Mouse (Mus musculus) lung, embryonic 15.5 days (tissue): Measurements from ENCODE around the gene Shtn1. TPM values are rescaled to one million over a fixed set of nuclear protein-coding genes. Genes with fewer than 3 reads are reported as not detected.

ENCODE experiments used
- ATAC-seq: fragments of 200-750 bp; cut with Nextera tagmentation; 2 replicates; pipeline ENCODE4 v1.8.0; 2017; ENCODE audit warnings: moderate number of reproducible peaks, borderline replicate concordance; ENCODE audit not compliant: low FRiP score, low TSS enrichment; ENCODE audit errors: extremely low read depth
- H3K27ac ChIP-seq: fragments of 300-500 bp; sonication (generic); 2 replicates; pipeline ENCODE4 v1.5.1; 2015; ENCODE audit warnings: moderate library complexity, mild to moderate bottlenecking, inconsistent platforms
- H3K27me3 ChIP-seq: fragments of 300-500 bp; sonication (generic); 2 replicates; pipeline ENCODE4 v1.6.1; 2015; ENCODE audit warnings: inconsistent platforms
- H3K36me3 ChIP-seq: fragments of 300-500 bp; sonication (generic); 2 replicates; pipeline ENCODE4 v1.6.1; 2015; ENCODE audit warnings: inconsistent platforms
- H3K4me1 ChIP-seq: fragments of 300-500 bp; sonication (generic); 2 replicates; pipeline ENCODE4 v1.6.1; 2015; ENCODE audit warnings: inconsistent platforms
- H3K4me2 ChIP-seq: fragments of 300-500 bp; sonication (generic); 2 replicates; pipeline ENCODE4 v1.6.1; 2015; ENCODE audit warnings: inconsistent platforms, mild to moderate bottlenecking, moderate library complexity
- H3K4me3 ChIP-seq: fragments of 300-500 bp; sonication (generic); 2 replicates; pipeline ENCODE4 v1.5.1; 2015; ENCODE audit warnings: mild to moderate bottlenecking, inconsistent platforms
- H3K9ac ChIP-seq: fragments of 300-500 bp; sonication (generic); 2 replicates; pipeline ENCODE4 v1.6.1; 2015; ENCODE audit warnings: inconsistent platforms
- H3K9me3 ChIP-seq: fragments of 300-500 bp; sonication (generic); 2 replicates; pipeline ENCODE4 v1.6.1; 2016; ENCODE audit warnings: inconsistent platforms
- WGBS: fragments of 180-500 bp; shearing (Covaris S2); methylation state at CpG from one replicate; pipeline ENCODE4 v1.1.7; 2015; 5-methylcytosine and 5-hydroxymethylcytosine counted together
- polyA plus RNA-seq: library from polyadenylated mRNA; unstranded; fragments of >200 nt; fragmentation: Nextera tagmentation; extraction: Ambion mirVana; gene quantifications from 2 replicates; pipeline ENCODE4 v1.2.1, GENCODE M21; 2015

Shtn1 gene
- polyA plus RNA-seq, 1 experiment from 2014 or later: 5.8 TPM

DNA sequence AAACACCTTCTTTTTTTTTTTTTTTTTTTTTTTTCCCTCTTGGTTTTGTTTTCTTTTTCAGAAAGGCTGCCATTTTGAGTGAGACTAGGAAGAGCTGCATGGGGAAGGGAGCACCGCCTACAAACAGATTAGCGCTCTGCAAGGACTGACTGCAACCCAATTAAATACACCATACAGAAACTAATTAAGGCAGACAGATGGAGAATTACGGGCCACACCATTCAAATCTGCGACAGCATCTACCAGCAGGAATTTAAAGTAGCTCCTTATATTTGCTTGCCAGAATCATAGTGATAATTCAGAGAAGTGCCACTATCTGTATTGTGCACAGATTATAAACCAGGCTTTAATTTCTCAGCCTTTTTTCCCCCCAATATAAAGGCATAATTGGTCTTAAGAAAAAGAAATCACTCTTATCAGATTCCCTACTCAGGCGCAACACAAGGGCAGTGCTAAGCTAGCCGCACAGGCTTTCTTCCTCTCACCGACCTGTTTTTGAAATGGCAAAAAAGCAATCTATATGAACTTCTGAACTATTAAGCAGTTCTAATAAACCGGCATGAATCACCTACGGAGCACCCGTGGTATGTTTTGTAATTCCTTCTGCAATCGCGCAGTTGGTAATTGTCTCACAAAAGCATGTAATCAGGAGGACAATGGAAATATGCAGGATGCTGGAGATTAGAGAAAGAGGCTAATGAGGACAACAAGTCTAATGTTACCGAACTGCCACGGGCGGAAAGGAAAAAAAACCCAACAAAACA lies 69.1 kb downstream of the Shtn1 start:
- 82% methylated on average over 15 of the region's 15 CpGs for WGBS

DNA sequence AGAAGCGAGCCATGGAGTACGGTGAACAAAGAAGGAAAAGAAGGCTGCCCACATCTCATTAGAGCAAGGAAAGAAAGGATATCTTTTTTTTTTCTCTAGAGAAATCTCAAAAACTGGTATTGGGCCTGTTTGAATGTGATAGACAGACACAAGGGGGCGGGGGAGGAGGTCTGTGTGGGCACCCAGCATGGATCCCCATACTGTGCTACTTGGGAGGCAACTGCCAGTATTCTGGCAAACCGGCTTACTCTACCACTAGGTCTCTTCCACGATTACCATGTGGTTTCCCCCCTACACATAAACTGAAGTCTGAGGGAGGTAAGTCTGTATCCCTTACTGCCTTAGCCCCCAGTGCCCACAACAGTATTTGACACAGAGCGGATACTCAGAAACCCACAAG lies 73.1 kb downstream of the Shtn1 start:
- Histone ChIP-seq H3K4me3 (no peak overlapping the region), H3K4me1 (no peaks in the 10 kb centered on the region), H3K36me3 (no peaks in the 10 kb centered on the region), H3K9me3 (no peaks in the 10 kb centered on the region), H3K27ac (no peak overlapping the region), H3K27me3 (no peaks in the 10 kb centered on the region), H3K4me2 (no peak overlapping the region), H3K9ac (no peak overlapping the region)
- ATAC-seq: no peak
- 90% methylated on average over 6 of the region's 6 CpGs for WGBS

More for the DNA sequence above, 69.1 kb downstream of the Shtn1 start:
- Histone ChIP-seq H3K27ac (no peak overlapping the region), H3K9ac (no peak overlapping the region), H3K4me3 (no peak overlapping the region), H3K27me3 (no peaks in the 10 kb centered on the region), H3K9me3 (no peaks in the 10 kb centered on the region), H3K4me2 (no peak overlapping the region), H3K36me3 (no peaks in the 10 kb centered on the region), H3K4me1 (no peaks in the 10 kb centered on the region)
- ATAC-seq: no peak

DNA sequence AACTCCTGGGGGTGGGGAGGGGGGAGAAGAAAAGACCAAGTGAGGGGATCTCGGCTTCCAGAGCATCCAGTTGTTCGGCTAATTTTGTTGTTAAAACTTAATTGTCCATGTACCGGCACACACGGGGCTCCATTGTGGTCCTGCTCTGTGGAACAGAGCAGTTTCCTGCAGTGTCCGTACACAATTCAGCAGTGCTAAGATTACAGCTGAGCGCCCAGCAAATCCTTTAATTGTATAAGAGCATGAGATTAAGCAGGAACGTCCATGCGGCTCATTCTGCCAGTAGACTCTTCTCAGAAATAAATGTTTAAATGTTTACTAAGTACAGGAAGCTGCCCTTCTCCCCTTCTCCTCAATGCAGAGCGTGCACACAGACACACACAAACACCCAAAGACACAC lies 94.3 kb downstream of the Shtn1 start:
- no peak for ATAC-seq
- Histone ChIP-seq H3K4me1 (no peaks in the 10 kb centered on the region), H3K36me3 (no peaks in the 10 kb centered on the region), H3K9ac (no peak overlapping the region), H3K4me2 (no peak overlapping the region), H3K9me3 (no peaks in the 10 kb centered on the region), H3K27me3 (no peaks in the 10 kb centered on the region), H3K27ac (no peak overlapping the region), H3K4me3 (no peak overlapping the region)
- WGBS: 52% methylated on average over 9 of the region's 9 CpGs

DNA sequence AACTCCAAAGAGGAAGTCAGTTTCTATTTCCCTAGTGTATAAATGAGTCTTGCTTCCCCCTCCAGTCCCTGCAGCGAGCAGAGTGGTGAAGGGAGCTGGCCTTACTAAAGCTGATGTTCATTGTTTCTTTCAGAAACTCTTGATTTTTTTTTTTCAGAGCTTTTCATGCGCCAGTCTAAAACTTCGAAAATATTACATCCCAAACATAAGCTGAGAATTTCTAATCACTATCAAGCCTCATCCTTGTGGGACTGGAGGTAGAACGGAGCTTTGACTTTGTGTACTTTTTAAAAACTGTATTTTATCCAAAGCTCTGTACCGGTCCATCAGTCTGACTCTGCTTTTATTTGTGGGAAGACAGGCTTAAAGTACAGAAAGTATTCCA lies 95.9 kb downstream of the Shtn1 start:
- no peak overlapping the region for H3K4me3 ChIP-seq
- no peak for ATAC-seq
- H3K4me2 ChIP-seq: peak overlapping the region; percentile 16
- H3K4me1 ChIP-seq: no peaks in the 10 kb centered on the region
- no peaks in the 10 kb centered on the region for H3K36me3 ChIP-seq
- H3K27ac ChIP-seq: no peak overlapping the region
- no peaks in the 10 kb centered on the region for H3K27me3 ChIP-seq
- H3K9ac ChIP-seq: no peak overlapping the region
- H3K9me3 ChIP-seq: no peaks in the 10 kb centered on the region
- WGBS: 66% methylated on average over 5 of the region's 5 CpGs

DNA sequence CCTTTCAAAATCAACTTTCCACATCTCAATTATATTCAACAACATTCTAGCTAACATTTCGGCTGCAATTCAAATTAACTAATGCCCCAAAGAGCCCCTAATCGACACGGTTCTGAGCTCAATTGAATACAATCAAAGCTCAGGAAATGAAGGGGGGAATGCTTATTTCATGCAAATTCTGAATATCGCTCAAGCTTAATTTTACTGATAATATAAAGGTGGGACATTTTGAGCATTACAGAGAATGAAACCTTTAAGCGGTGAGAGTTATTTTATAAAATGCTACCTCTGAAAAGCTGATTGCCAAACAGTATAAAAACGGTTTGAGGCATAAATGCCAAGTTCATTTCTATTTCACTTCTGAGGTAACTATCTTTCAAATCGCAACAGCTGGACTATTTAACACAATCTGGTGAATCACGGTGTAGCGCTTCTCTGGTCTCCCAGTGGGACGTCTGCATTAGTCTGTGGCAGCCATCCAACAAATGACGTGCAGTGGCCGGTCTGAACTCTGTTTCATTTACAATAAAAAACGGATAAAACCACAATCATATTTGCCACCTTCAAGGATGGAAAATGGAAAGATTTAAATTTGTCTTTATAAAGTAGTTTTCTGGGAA lies 96.4 kb downstream of the Shtn1 start:
- Histone ChIP-seq H3K9ac (no peak overlapping the region), H3K4me3 (no peak overlapping the region), H3K4me1 (no peaks in the 10 kb centered on the region), H3K27ac (no peak overlapping the region), H3K9me3 (no peaks in the 10 kb centered on the region), H3K36me3 (no peaks in the 10 kb centered on the region), H3K4me2 (peak overlapping the region; percentile 16), H3K27me3 (no peaks in the 10 kb centered on the region)
- 46% methylated on average over 13 of the region's 13 CpGs for WGBS
- ATAC-seq: no peak

DNA sequence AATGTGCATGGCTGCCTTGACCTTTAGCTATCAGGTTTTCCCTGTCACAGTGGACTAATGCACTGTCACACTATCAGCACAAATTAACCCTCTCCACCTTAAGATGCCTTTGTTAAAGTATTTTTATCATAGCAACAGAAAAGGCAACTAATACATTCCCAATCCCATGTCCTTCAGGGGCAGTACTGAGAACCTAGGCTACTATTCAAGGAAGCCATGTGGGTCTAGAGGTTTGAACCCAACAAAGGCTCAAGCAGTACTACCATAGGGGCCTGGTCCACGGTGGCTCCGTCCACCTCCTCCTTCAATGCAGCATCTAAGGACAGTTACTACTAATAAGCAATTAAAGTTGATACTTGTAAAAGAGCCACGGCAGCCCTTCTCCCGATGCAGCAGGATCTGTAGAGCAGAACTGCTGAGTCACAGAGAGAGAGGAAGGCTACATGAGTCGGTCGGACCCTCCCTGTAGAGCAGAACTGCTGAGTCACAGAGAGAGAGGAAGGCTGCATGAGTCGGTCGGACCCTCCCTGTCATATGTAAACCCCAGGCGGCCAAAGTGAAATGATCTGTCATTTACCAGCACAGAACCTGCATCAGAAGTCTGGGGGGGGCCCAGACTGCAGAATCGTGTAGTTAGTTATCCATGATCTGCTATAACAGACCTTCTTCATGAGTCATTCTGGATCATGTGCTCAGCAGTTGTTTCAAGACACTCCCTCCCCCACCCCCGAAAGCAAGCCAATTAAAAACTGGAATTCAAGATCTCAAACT lies 97.3 kb downstream of the Shtn1 start:
- Histone ChIP-seq H3K36me3 (no peaks in the 10 kb centered on the region), H3K4me3 (no peak overlapping the region), H3K9me3 (no peaks in the 10 kb centered on the region), H3K27me3 (no peaks in the 10 kb centered on the region), H3K4me2 (no peak overlapping the region), H3K27ac (no peak overlapping the region), H3K9ac (no peak overlapping the region), H3K4me1 (no peaks in the 10 kb centered on the region)
- WGBS: 66% methylated on average over 11 of the region's 11 CpGs
- ATAC-seq: no peak

DNA sequence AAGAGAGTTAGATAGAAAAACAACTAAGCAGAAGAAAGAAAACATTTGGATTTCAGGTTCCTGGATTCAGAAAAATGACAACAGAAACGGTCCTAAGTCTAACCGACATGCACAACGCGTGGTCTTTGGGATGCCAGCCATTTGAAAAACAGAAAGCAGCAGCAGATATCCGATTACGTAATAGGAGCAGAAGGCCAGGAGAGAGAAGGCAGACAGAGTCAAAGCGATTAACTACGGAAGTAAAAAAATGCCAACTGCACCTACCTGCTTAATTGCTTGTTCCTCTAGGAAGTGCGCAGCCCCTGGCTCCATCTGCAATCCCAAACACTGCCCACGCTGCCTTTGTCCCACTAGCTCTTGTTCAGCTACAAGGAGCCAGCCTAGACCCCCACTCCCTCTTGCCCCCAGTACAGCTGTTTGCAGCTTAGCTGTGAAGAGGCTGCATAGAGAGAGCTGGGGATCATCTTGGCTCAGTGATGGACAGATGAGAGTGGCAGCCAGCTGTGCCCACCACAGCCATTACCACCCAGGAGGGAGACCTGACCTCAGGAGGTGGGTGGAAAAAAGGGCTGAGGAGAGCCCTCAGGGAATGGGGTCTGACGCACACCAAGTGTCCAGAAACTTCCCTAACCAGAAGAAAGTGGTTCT lies 100.6 kb downstream of the Shtn1 start:
- H3K9ac ChIP-seq: no peak overlapping the region
- H3K9me3 ChIP-seq: no peaks in the 10 kb centered on the region
- no peaks in the 10 kb centered on the region for H3K27me3 ChIP-seq
- ATAC-seq: no peak
- no peaks in the 10 kb centered on the region for H3K36me3 ChIP-seq
- 83% methylated on average over 11 of the region's 11 CpGs for WGBS
- no peak overlapping the region for H3K27ac ChIP-seq
- no peak overlapping the region for H3K4me3 ChIP-seq
- no peak overlapping the region for H3K4me2 ChIP-seq
- H3K4me1 ChIP-seq: no peaks in the 10 kb centered on the region

DNA sequence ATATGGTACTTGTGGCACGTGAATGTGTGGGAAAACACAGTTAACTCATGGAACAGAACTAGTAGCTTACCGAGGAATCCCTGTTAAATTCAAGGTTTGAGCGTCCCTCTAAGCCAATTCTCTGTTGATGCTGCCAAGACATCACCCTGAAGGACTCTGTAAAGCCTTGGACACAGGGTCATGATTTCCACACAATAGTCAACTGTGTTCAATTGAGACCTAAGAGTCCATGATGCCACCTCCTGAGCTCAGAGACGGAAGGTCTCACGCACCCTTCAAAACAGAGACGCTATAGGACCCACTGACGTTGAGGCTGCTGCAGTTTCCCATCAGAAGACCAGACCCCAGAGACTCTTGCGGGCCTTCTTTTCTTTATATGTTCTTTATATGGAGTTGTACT lies 101.8 kb downstream of the Shtn1 start:
- WGBS: 87% methylated on average over 8 of the region's 8 CpGs
- H3K9ac ChIP-seq: no peak overlapping the region
- H3K27me3 ChIP-seq: no peaks in the 10 kb centered on the region
- no peak overlapping the region for H3K4me2 ChIP-seq
- ATAC-seq: no peak
- no peak overlapping the region for H3K27ac ChIP-seq
- no peaks in the 10 kb centered on the region for H3K9me3 ChIP-seq
- H3K4me1 ChIP-seq: no peaks in the 10 kb centered on the region
- H3K36me3 ChIP-seq: no peaks in the 10 kb centered on the region
- no peak overlapping the region for H3K4me3 ChIP-seq

DNA sequence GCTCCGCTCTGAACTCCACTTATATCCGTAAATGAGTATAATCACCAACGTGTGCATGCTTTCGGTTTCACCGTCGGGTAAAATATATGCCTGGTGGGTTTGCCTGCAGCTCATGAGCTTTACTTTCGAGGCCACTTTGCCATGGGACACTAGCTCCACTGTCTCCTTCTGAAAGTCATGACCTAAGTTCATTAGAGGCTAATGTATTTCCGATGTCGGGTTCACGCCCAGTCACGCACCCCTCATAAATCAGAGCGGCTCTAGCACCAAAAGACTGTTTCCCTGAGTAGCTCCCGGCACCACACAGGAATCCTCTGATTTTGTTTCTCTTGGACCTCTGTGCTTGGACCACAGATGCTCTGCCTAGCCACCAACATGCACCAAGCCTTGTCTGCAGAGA lies 105.1 kb downstream of the Shtn1 start:
- Histone ChIP-seq H3K4me3 (no peak overlapping the region), H3K4me2 (no peak overlapping the region), H3K27me3 (peaks cover 7% of the 10 kb centered on the region; the same call in 1 of the 2 replicates), H3K27ac (no peak overlapping the region), H3K9me3 (no peaks in the 10 kb centered on the region), H3K9ac (no peak overlapping the region), H3K4me1 (no peaks in the 10 kb centered on the region), H3K36me3 (no peaks in the 10 kb centered on the region)
- ATAC-seq: no peak
- WGBS: 63% methylated on average over 13 of the region's 13 CpGs

DNA sequence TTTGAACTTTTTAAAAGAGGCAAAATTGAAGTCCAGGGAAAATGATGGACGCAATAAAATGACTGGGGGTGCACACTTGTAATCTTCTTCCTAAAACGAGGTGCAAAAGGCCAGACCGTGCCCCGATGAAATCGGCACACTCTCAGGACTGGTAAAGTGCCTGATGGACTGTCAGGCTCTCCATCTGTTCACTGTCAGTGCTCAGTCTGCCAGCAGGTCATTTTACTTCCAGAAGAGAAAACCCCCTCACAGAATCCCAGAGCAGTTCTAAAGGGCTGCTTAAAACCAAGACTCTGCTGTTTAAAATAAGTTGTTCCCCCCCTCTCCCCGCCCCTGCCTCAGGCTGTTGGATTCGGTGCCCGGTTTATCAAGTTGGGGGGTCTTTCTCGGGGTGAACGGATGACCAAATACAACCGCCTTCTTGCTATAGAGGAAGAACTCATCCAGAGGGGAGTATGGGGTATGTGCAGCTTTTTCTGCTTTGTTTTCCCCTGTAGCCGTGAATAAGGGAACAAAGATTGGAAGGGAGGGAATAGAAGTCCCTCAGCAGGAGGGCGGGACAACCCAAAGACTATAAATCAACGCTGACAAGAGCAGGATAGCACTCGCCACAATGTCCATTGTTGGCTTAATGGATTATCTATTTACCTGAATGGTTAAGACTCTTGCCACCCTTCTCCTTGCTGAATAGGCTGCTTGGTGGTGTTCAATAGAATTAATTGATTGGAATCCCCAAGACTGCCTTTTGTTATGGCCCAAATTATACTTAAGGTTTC lies 107.0 kb downstream of the Shtn1 start:
- peaks cover 7% of the 10 kb centered on the region; the same call in 1 of the 2 replicates for H3K27me3 ChIP-seq
- 19% methylated on average over 15 of the region's 15 CpGs for WGBS
- H3K36me3 ChIP-seq: no peaks in the 10 kb centered on the region
- no peak overlapping the region for H3K4me3 ChIP-seq
- ATAC-seq: no peak
- no peaks in the 10 kb centered on the region for H3K9me3 ChIP-seq
- no peak overlapping the region for H3K4me2 ChIP-seq
- no peak overlapping the region for H3K9ac ChIP-seq
- H3K4me1 ChIP-seq: no peaks in the 10 kb centered on the region
- no peak overlapping the region for H3K27ac ChIP-seq

DNA sequence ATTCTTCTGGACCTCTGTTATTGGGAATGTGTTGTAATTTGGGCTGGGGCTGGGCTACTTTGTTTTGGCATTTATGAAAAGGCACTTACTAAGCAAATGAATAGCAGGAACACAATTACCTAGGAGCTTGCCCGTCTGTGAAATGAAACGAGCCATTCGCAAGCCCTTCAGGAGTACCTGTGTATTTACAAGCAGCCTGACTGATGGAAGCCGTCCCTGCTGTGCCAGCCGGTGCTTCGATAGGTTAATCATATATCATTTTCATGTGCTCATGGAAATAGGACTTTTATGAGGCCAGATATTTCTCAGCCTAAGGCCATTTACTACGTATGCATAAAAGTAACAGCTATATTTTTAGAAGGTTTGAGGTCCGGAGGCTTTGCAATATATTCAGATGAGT lies 112.9 kb downstream of the Shtn1 start:
- H3K4me3 ChIP-seq: no peak overlapping the region
- H3K9ac ChIP-seq: no peak overlapping the region
- H3K36me3 ChIP-seq: no peaks in the 10 kb centered on the region
- no peaks in the 10 kb centered on the region for H3K4me1 ChIP-seq
- 72% methylated on average over 8 of the region's 8 CpGs for WGBS
- H3K27ac ChIP-seq: no peak overlapping the region
- no peaks in the 10 kb centered on the region for H3K9me3 ChIP-seq
- ATAC-seq: no peak
- H3K4me2 ChIP-seq: no peak overlapping the region
- peaks cover 10% of the 10 kb centered on the region for H3K27me3 ChIP-seq
